ENCODE assay signal across 16 mouse cellular contexts in genomic region chr16:96157171-96157570, GRCm38 (mm10). TPM values are rescaled to one million over a fixed set of nuclear protein-coding genes. Genes with fewer than 3 reads are reported as not detected.
DNase-seq lines count a peak whose midpoint lies in the region; ATAC-seq lines count a peak whose summit lies in the region.
"Had no signal": no experiment of that assay in that cellular context is flagged by ENCODE, and none has a peak within 500 bp of the region (broad histone marks: within the 10 kb centered on the region; RNA-seq: fewer than 3 reads in every experiment).

No protein-coding gene starts in this region.

- H3K9me3 ChIP-seq in heart, embryonic 11.5 days (replicated peaks; ENCODE audit: control insufficient read depth, low read length) = no peaks in the 10 kb centered on the region
- no peaks in the 10 kb centered on the region for H3K9me3 ChIP-seq in kidney, embryonic 15.5 days (replicated peaks)
- H3K9me3 ChIP-seq in hindbrain, embryonic 12.5 days (replicated peaks) = no peaks in the 10 kb centered on the region
- H3K9me3 ChIP-seq: forebrain, embryonic 10.5 days; midbrain, embryonic 10.5 days had no signal

- peak; percentile 12 for DNase-seq in heart, adult 8-10 months (ENCODE audit: low spot score)
- peak; percentile 27 to 67 for DNase-seq in layer of hippocampus, postnatal 14 days (ENCODE audit: low spot score in 2 of 2)
- peak; percentile 67 to 81 for DNase-seq in right cerebral cortex, postnatal 10 days (ENCODE audit: low spot score in 2 of 2)
- DNase-seq in adrenal gland, postnatal 10 days = no peak
- DNase-seq: adrenal gland, adult 2 months; B cell, adult 2 months; cerebellum, postnatal 14 days; kidney, adult 2 months had no signal

- H3K27me3 ChIP-seq in heart, embryonic 11.5 days (ENCODE audit: control insufficient read depth, insufficient read depth, low read length) = no peaks in the 10 kb centered on the region
- no peaks in the 10 kb centered on the region for H3K27me3 ChIP-seq in kidney, embryonic 15.5 days
- H3K27me3 ChIP-seq in hindbrain, embryonic 12.5 days = no peaks in the 10 kb centered on the region

- no peak overlapping the region for H3K27ac ChIP-seq in heart, embryonic 11.5 days (ENCODE audit: low read depth, low read length)
- H3K27ac ChIP-seq in kidney, embryonic 15.5 days = no peak overlapping the region
- no peak overlapping the region for H3K27ac ChIP-seq in hindbrain, embryonic 12.5 days
- H3K27ac ChIP-seq: forebrain, embryonic 10.5 days; hindbrain, postnatal 0 days; midbrain, embryonic 10.5 days had no signal

- ATAC-seq in heart, embryonic 11.5 days (replicated peaks; ENCODE audit: insufficient number of reproducible peaks, low FRiP score, low TSS enrichment) = no peak
- ATAC-seq in frontal cortex, adult (ENCODE audit: low TSS enrichment) = peak; percentile 83
- ATAC-seq in kidney, embryonic 15.5 days (replicated peaks; ENCODE audit: low FRiP score) = no peak
- no peak for ATAC-seq in hindbrain, embryonic 12.5 days (ENCODE audit: low FRiP score)
- ATAC-seq: hindbrain, postnatal 0 days had no signal

- peaks cover 3% of the 10 kb centered on the region for H3K36me3 ChIP-seq in heart, embryonic 11.5 days (ENCODE audit: control insufficient read depth, insufficient read depth, low read length)
- H3K36me3 ChIP-seq in kidney, embryonic 15.5 days = peaks cover 45% of the 10 kb centered on the region
- peaks cover 37% of the 10 kb centered on the region for H3K36me3 ChIP-seq in hindbrain, embryonic 12.5 days

- no peak overlapping the region for H3K4me3 ChIP-seq in heart, embryonic 11.5 days (ENCODE audit: low read depth, low read length)
- no peak overlapping the region for H3K4me3 ChIP-seq in kidney, embryonic 15.5 days (replicated peaks)
- H3K4me3 ChIP-seq in hindbrain, embryonic 12.5 days = no peak overlapping the region
- H3K4me3 ChIP-seq: forebrain, embryonic 10.5 days; midbrain, embryonic 10.5 days had no signal

- H3K4me2 ChIP-seq in heart, embryonic 11.5 days = no peak overlapping the region
- no peak overlapping the region for H3K4me2 ChIP-seq in kidney, embryonic 15.5 days
- no peak overlapping the region for H3K4me2 ChIP-seq in hindbrain, embryonic 12.5 days (replicated peaks)
- H3K4me2 ChIP-seq: liver, embryonic 11.5 days had no signal

- peaks cover 7% of the 10 kb centered on the region; the same call in 1 of the 2 replicates for H3K4me1 ChIP-seq in heart, embryonic 11.5 days (ENCODE audit: control insufficient read depth, insufficient read depth, low read length)
- peaks cover 19% of the 10 kb centered on the region for H3K4me1 ChIP-seq in kidney, embryonic 15.5 days
- H3K4me1 ChIP-seq in hindbrain, embryonic 12.5 days = peaks cover 18% of the 10 kb centered on the region

- WGBS in heart, embryonic 11.5 days (ENCODE audit: insufficient replicate concordance) = 91% methylated on average over 11 of the region's 11 CpGs
- 90% methylated on average over 11 of the region's 11 CpGs for WGBS in kidney, embryonic 15.5 days
- 90% methylated on average over 11 of the region's 11 CpGs for WGBS in hindbrain, embryonic 12.5 days

- H3K9ac ChIP-seq in heart, embryonic 11.5 days (ENCODE audit: low read depth, low read length) = no peak overlapping the region
- no peak overlapping the region for H3K9ac ChIP-seq in kidney, embryonic 15.5 days
- H3K9ac ChIP-seq in hindbrain, embryonic 12.5 days = no peak overlapping the region

RNA-seq across cellular contexts. Expression of gene Wrb, which starts 12.0 kb away (rescaled TPM):
- 10 to 100 TPM; 13.6 to 17.6 (median 15.9) TPM for total RNA-seq in heart, adult 8-10 months (2022)
- polyA plus RNA-seq in heart, embryonic 11.5 days (2014; fragmentation: Nextera tagmentation; extraction: Ambion mirVana) = 84.1 and 96.5 TPM in 2 replicates
- 10 to 100 TPM; 64.6 to 76.0 TPM for total RNA-seq in layer of hippocampus, postnatal 14 days (2021)
- 67.1 and 68.6 TPM in 2 replicates for polyA plus RNA-seq in kidney, embryonic 15.5 days (2015; fragmentation: Nextera tagmentation; extraction: Ambion mirVana)
- polyA plus RNA-seq in hindbrain, embryonic 12.5 days (2016; fragmentation: Nextera tagmentation; extraction: Ambion mirVana) = 117 and 121 TPM in 2 replicates
- 10 to 100 TPM; 21.6 to 25.6 TPM for total RNA-seq in adrenal gland, postnatal 10 days (2021)

RNA-seq across cellular contexts. Expression of gene Hmgn1, which starts 29.6 kb away (rescaled TPM):
- 10 to 100 TPM; 40.6 to 57.8 (median 43.0) TPM for total RNA-seq in heart, adult 8-10 months (2022)
- 543 and 564 TPM in 2 replicates for polyA plus RNA-seq in heart, embryonic 11.5 days (2014; fragmentation: Nextera tagmentation; extraction: Ambion mirVana)
- 10 to 100 TPM; 69.3 to 81.1 TPM for total RNA-seq in layer of hippocampus, postnatal 14 days (2021)
- polyA plus RNA-seq in kidney, embryonic 15.5 days (2015; fragmentation: Nextera tagmentation; extraction: Ambion mirVana) = 696 and 818 TPM in 2 replicates
- polyA plus RNA-seq in hindbrain, embryonic 12.5 days (2016; fragmentation: Nextera tagmentation; extraction: Ambion mirVana) = 655 and 709 TPM in 2 replicates
- 100 to 1,000 TPM; 206 to 208 TPM for total RNA-seq in adrenal gland, postnatal 10 days (2021)

RNA-seq across cellular contexts. Expression of gene Lca5l, which starts 34.9 kb away (rescaled TPM):
- total RNA-seq in heart, adult 8-10 months (2022) = under 1 TPM; 0.19 to 0.60 (median 0.29) TPM
- polyA plus RNA-seq in heart, embryonic 11.5 days (2014; fragmentation: Nextera tagmentation; extraction: Ambion mirVana) = 1.5 and 1.6 TPM in 2 replicates
- 1 to 10 TPM; 1.3 to 1.8 TPM for total RNA-seq in layer of hippocampus, postnatal 14 days (2021)
- polyA plus RNA-seq in kidney, embryonic 15.5 days (2015; fragmentation: Nextera tagmentation; extraction: Ambion mirVana) = 0.91 and 1.5 TPM in 2 replicates
- 1.6 TPM in 2 replicates for polyA plus RNA-seq in hindbrain, embryonic 12.5 days (2016; fragmentation: Nextera tagmentation; extraction: Ambion mirVana)
- 1 to 10 TPM in 1 of 2 experiments, under 1 TPM in 1; 0.78 to 2.0 TPM for total RNA-seq in adrenal gland, postnatal 10 days (2021)

RNA-seq across cellular contexts. Expression of gene Sh3bgr, which starts 43.1 kb away (rescaled TPM):
- total RNA-seq in heart, adult 8-10 months (2022) = 100 to 1,000 TPM; 279 to 382 (median 369) TPM
- 664 and 687 TPM in 2 replicates for polyA plus RNA-seq in heart, embryonic 11.5 days (2014; fragmentation: Nextera tagmentation; extraction: Ambion mirVana)
- total RNA-seq in layer of hippocampus, postnatal 14 days (2021) = 1 to 10 TPM; 1.4 to 2.1 TPM
- 10.1 and 10.2 TPM in 2 replicates for polyA plus RNA-seq in kidney, embryonic 15.5 days (2015; fragmentation: Nextera tagmentation; extraction: Ambion mirVana)
- polyA plus RNA-seq in hindbrain, embryonic 12.5 days (2016; fragmentation: Nextera tagmentation; extraction: Ambion mirVana) = 3.0 and 3.2 TPM in 2 replicates
- 10 to 100 TPM; 15.6 to 43.9 TPM for total RNA-seq in adrenal gland, postnatal 10 days (2021)
